Mouse (Mus musculus): Measurements from ENCODE around the gene Tmem14a.
"Not testable (repeated sequence)": the region's sequence is repeated elsewhere in the genome, so short reads cannot be mapped to it uniquely, and the experiment has no call there.

Tmem14a gene

GRCm38 (mm10) chr1:21218489-21218919, at the start of gene Tmem14a:
Gene Tmem14a (plus strand): TSS chr1:21218575.
- DNase-seq (ENCODE audit: low spot score): peak; percentile 80

DNA sequence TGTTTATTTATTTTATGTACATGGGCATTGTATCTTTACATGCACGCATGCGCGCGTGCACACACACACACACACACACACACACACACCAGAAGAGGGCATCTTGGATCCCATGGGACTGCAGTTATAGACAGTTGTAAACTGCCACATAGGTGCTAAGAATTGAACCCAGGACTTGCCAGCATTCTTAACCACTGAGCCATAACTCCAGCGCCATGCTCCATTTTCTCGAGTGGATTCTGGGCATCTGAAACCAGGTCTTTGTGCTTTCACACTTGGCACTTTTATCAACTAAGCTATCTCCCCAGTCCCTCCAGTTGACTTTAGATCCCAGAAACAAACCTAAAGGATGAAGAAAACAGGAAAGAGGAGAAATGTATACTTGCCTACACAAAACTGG, 33.2 kb upstream of the Tmem14a start:
- DNase-seq (ENCODE audit: low spot score): no peak

DNA sequence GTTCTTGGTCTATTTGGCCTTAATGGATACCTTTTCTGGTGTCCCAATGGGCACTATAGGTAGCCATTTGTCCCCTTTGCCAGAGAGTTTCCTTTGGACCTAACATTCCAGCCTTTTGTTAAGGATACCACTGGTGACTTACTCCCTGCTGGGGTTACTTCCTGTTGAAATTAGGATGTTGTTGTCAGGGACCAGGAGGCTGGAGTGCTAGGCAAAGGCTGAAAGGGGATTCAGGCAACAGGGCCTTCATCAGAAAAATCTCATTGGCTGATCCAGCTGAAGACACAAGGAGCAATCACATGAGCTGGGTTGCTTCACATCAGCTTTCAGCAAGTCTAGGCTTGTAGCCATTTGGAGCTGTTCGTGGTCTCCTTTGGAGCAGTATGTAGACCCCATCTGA, 12.1 kb upstream of the Tmem14a start:
- DNase-seq (ENCODE audit: low spot score): no peak

GRCm38 (mm10) chr1:21213537-21213936, 4.8 kb upstream of the Tmem14a start:
- not testable (repeated sequence) for DNase-seq (ENCODE audit: low spot score)

- DNase-seq (ENCODE audit: low spot score): not testable (repeated sequence)
Measured at GRCm38 (mm10) chr1:21213991-21214692, 4.2 kb upstream of the Tmem14a start.

GRCm38 (mm10) chr1:21227756-21228395, 9.5 kb downstream of the Tmem14a start:
- DNase-seq (ENCODE audit: low spot score): no peak

- DNase-seq (ENCODE audit: low spot score): not testable (repeated sequence)
Measured at GRCm38 (mm10) chr1:21228740-21229722, 10.7 kb downstream of the Tmem14a start.

DNA sequence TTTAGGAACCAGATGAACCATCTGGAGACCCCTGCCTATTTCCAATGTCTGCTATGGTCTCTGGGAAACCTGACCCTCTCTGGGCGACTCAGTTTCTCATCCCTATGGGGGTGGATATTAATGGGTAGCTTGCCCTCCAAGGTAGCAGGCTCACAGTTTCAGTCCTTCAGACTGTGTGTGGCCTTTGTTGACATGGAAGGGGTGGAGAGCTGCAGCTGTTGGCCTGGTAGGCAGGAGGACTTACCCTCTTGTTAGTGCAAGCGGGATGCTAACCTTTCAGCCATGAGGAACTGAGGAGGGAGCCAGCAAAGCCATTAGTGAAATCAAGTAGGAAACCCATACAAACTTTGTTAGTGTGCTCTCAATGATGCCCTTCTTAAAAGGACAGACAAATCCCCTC, 12.0 kb downstream of the Tmem14a start:
- DNase-seq (ENCODE audit: low spot score): no peak

GRCm38 (mm10) chr1:21231744-21232464, 13.5 kb downstream of the Tmem14a start:
- DNase-seq (ENCODE audit: low spot score): no peak

GRCm38 (mm10) chr1:21232516-21232915, 14.1 kb downstream of the Tmem14a start:
- no peak for DNase-seq (ENCODE audit: low spot score)

DNA sequence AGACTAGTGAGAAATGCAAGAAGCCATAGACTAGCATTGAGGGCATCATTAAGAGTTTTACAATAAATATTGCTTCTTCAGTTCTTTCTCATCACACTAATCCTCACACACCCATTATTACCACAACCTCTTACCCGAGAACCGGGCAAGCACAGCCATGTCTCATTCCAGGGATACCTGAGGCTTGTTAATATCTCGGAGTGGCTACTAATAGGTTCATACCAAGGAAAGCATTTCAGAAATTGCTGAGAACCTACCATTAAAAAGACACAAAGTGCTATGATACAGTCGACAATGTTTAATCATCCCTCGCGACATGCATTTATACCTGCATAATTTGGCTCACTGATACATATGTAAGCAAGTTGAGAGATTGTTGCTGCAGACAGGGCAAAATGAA, 17.0 kb downstream of the Tmem14a start:
- no peak for DNase-seq (ENCODE audit: low spot score)

GRCm38 (mm10) chr1:21239911-21240898, 21.8 kb downstream of the Tmem14a start, which contains the start of gene Gsta3:
Gene Gsta3 (plus strand): TSS chr1:21240589.
- no peak for DNase-seq (ENCODE audit: low spot score)

GRCm38 (mm10) chr1:21241096-21241495, 22.7 kb downstream of the Tmem14a start:
- DNase-seq (ENCODE audit: low spot score): no peak

DNA sequence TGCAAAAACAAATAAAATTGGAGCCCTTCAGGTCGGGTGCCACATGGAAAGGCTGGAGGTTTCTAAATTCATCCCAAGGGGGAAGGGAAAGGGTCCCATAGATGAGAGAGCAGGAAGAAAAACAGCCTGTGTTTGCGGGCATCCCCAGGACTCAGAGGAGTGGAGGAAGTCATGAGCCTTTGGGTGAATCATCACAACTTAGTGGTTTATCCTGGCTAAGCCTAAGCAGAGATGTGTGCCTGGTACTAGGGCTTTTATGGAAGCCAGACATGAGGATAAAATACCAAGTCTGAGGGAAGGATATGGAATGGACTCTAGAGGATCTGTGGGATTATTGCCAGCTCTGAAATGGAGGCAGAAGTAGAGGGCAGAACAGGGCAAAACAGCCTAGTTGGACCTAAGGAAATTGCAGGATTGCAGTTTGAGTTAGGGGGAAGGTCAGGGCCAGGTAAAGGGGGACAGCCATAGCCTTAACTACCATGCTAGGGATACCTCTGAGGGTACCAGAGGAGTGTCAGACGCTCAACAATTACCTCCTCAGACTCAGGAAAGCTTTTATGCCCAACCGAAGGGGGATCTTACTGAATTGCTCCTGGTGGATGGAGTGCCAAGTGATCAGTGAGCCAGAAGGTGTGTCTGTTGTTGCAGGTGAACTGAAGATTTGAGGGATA, 26.1 kb downstream of the Tmem14a start:
- no peak for DNase-seq (ENCODE audit: low spot score)

DNA sequence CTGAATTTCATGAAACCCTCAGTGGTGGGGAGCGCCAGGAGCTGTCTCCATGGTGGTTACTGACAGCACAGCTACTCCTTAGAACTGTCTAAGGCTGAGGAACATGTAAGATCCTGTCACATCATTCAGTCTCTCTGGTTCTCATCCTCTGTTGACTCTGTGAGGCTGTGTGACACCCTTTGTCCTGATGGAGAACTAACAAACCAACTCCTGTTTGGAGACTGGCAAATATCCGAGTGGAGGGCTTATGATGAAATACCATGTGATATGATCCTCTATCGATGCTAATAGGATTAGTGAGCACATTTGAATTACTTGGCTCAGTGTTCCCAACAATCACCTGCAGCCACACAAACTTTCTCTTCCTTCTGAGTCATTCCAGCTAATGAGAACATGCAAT, 27.8 kb downstream of the Tmem14a start:
- no peak for DNase-seq (ENCODE audit: low spot score)

DNA sequence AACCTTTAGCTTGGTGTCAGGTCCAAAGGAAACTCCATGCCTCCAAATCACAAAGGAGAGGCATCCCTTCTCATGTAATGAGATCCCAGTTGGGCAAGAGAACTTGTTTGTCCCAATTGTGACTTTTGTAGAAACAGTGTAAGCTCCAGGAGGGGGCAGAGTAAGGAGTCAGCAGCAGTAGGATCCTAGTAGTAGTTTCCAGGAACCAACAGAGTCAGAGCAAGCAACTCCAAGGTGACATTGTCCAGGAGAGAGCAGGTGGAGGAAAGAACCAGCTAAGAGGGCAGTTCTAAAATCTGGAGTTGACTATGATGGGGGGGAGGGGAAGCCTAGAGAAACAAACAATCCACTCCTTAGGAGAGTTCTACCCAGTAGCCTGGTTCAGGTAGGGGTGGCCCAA, 29.5 kb downstream of the Tmem14a start:
- DNase-seq (ENCODE audit: low spot score): no peak

DNA sequence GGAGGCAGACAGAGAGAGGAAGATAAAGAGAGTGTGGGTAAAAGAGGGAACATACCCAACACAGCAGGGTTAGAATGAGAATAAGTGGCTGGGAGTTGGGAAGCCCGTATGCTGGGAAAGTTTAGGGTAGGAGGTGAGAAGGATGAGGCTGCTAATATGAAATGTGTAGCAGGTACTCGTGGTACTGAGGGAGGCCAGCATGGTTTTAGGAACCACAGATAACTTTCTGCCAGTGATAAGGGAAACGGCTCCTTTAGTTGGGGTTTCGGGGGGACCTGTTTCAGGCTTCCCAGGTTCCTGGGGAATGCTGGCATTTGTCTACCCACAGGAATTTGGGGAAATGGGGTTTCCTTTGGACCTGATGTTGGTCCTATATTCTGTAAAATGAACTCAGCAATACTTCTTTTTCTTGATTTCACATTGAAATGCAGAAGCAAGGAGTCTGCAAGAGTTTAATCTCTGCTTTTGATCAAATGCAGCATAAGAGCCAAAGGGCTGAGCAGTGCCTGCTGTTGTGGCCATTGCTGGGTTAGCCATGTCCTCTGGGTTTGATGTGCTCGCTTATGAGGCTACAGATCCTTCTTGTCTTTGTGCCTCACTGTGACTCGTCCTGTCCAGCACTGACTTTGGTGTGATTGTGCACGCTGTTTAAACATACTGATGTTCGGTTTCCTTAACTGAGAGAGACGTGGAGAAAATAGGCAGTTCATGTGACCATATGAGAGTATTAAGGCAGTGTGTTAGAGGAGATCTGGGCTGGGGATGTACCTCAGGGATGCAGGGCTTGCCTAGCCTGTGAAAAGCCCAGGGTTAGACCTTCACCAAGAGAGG, 30.4 kb downstream of the Tmem14a start:
- DNase-seq (ENCODE audit: low spot score): no peak

DNA sequence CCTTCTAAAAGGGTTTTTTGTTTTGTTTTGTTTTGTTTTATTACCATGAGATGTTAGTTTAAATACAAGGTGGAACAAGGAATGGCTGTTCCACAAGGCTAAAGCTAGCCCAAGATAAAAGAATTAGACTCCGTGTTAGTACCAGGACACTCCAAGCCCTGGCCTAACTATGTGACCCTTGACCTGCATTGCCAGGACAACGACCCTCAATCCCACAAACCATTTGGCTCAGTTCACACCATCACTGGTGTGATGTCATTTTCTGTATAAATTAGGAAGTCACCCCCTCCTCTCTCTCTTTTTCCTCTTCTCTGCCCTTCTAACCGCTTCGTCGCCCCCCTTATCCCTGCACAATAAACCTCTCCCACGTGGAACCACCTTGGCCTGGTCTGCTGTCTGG, 33.3 kb downstream of the Tmem14a start:
- no peak for DNase-seq (ENCODE audit: low spot score)

All from spleen, adult 12 weeks (tissue).